Mouse (Mus musculus) kidney, postnatal 10 days (tissue): ENCODE measurements around the gene Ano2.
A peak's percentile ranks its signal among the peaks of the same experiment; 100 is the strongest.

ENCODE experiments used
- DNase-seq: peaks from one replicate; pipeline ENCODE4 v3.0.0; 2021; ENCODE audit warnings: mixed read lengths

Gene Ano2

GRCm38 (mm10) chr6:125690057-125690703 is at the start of gene Ano2:
TSS of gene Ano2 (plus strand) at chr6:125690419.
- DNase-seq = peak; percentile 12

- no peak for DNase-seq
Observed at GRCm38 (mm10) chr6:125640486-125640885, 49.7 kb upstream of the Ano2 start.

- no peak for DNase-seq
Observed at GRCm38 (mm10) chr6:125641146-125641545, 49.1 kb upstream of the Ano2 start.

GRCm38 (mm10) chr6:125648964-125649363 is 41.3 kb upstream of the Ano2 start:
- DNase-seq = peak; percentile 15

- no peak for DNase-seq
Observed at GRCm38 (mm10) chr6:125651335-125651734, 38.9 kb upstream of the Ano2 start.

- no peak for DNase-seq
Observed at GRCm38 (mm10) chr6:125653416-125653815, 36.8 kb upstream of the Ano2 start.

GRCm38 (mm10) chr6:125656921-125657320 is 33.3 kb upstream of the Ano2 start:
- no peak for DNase-seq

GRCm38 (mm10) chr6:125657966-125658365 is 32.3 kb upstream of the Ano2 start:
- DNase-seq = no peak

- DNase-seq = peak; percentile 86
Observed at GRCm38 (mm10) chr6:125661106-125661877, 28.9 kb upstream of the Ano2 start.

GRCm38 (mm10) chr6:125663906-125664305 is 26.3 kb upstream of the Ano2 start:
- DNase-seq = no peak

GRCm38 (mm10) chr6:125671835-125672234 is 18.4 kb upstream of the Ano2 start:
- no peak for DNase-seq

- no peak for DNase-seq
Observed at GRCm38 (mm10) chr6:125678492-125678891, 11.7 kb upstream of the Ano2 start.

GRCm38 (mm10) chr6:125680613-125681012 is 9.6 kb upstream of the Ano2 start:
- peak; percentile 22 for DNase-seq

GRCm38 (mm10) chr6:125685420-125685819 is 4.8 kb upstream of the Ano2 start:
- no peak for DNase-seq

- no peak for DNase-seq
Observed at GRCm38 (mm10) chr6:125687986-125688385, 2.2 kb upstream of the Ano2 start.

GRCm38 (mm10) chr6:125701146-125701545 is 10.9 kb downstream of the Ano2 start:
- DNase-seq = no peak

- no peak for DNase-seq
Observed at GRCm38 (mm10) chr6:125711261-125711660, 21.0 kb downstream of the Ano2 start.

GRCm38 (mm10) chr6:125726408-125726807 is 36.2 kb downstream of the Ano2 start:
- no peak for DNase-seq

- DNase-seq = no peak
Observed at GRCm38 (mm10) chr6:125727484-125727911, 37.3 kb downstream of the Ano2 start.

GRCm38 (mm10) chr6:125729471-125729870 is 39.3 kb downstream of the Ano2 start:
- no peak for DNase-seq

GRCm38 (mm10) chr6:125729986-125730535 is 39.8 kb downstream of the Ano2 start:
- no peak for DNase-seq

GRCm38 (mm10) chr6:125737511-125738285 is 47.5 kb downstream of the Ano2 start:
- no peak for DNase-seq
